Mouse (Mus musculus) right cerebral cortex, adult 18-20 months (tissue): ENCODE data around the gene Gm20388.

Source experiments
- DNase-seq: peaks from one replicate; pipeline ENCODE4 v3.0.0; 2022; ENCODE audit warnings: mixed read lengths

Gene Gm20388

GRCm38 (mm10) chr8:120426622-120427385 is 516.2 kb downstream of the Gm20388 start:
- peak; percentile 90 for DNase-seq

DNA sequence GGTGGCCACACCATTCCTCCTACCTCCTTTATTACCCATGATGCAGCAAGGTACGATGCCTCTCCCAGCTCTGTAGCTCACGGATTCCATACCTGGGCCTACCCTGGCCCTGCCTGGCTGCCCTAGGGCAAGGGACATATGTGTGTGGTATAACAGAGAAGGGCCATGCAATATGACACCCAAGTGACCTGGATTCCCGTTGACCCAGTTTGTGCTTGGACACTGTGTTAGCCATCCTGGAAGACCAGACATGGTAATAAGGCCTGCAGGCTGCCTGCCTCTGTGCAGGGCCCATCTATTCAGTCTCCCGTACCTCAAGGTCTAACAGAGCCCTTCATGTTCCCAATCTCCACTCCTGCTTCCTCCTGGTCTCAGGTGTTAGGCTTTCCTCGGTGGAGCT is 517.9 kb downstream of the Gm20388 start:
- no peak for DNase-seq

DNA sequence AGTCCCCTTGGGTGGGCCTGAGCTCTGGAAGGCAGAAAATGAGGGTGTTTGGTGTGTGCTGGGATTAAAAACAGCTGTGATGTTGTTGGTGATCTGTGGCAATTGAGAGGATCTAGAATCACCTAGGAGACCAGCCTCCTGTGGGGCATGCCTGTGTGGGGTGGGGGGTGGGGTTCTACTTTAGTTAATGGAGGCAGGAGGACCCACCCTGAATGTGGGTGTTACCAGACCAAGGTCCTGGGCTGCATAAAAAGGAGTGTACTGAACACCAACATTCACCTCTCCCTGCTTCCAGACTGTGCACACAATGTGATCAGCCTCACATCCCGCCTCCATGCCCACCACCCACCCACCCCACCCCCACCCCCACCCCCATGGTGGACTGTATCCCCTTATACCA is 518.5 kb downstream of the Gm20388 start:
- no peak for DNase-seq

DNA sequence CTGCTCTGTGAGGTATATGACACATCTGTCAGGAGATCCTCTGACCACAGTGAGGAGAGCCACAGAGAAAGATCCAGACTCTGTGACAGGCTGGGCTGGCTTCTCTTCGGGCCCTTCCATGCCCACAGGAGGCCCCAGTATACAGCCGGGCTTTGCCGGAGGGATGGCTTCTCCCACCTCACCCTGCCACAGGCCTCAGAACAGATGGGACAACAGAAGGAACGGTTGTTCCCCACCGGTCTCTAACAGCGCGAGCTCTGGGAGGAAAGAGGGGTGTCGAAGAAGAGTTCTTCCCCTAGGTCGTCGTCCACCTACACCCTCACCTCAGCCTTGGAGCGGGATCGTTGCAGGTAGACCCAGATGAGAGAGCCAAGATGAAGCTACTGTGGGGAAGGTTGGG is 520.4 kb downstream of the Gm20388 start:
- no peak for DNase-seq

- no peak for DNase-seq
These were observed 521.8 kb downstream of the Gm20388 start for GRCm38 (mm10) chr8:120432438-120432837.

DNA sequence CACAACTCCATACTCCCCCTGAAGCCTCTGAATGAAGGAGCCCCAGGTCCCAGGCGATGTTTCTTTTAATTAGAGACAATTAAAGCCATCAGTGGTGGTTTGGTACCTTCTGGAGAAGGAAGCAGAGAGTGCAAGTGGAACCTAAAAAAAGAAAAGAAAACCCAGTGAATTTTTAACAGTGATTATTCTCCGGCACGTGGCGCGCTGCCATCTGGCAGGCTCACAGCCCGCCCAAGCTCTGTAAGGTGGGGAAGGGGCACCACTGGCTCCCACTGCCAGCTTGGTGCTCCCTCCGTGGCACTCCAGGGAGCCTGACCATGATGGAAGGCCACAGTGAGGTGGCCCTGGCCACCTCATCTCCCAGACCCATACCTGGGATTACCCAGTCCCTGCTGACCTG is 522.5 kb downstream of the Gm20388 start:
- DNase-seq = no peak

DNA sequence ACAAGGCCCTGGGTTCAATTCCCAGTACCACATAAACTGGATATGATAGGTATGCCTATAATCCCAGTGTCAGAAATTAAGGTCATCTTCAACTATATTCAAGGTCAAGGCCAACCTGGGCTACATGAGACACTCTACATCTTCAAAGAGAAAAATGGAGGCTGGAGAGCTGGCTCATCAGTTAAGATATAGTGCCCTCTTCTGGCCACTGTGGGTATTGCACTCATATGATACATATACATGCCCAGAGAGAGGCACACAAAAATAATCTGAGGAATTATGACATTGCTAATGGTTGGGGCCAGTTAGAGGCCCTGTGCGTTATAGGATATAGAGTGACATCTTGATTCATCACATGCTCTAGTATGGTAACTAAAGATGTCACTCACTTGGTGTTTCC is 523.1 kb downstream of the Gm20388 start:
- no peak for DNase-seq

DNA sequence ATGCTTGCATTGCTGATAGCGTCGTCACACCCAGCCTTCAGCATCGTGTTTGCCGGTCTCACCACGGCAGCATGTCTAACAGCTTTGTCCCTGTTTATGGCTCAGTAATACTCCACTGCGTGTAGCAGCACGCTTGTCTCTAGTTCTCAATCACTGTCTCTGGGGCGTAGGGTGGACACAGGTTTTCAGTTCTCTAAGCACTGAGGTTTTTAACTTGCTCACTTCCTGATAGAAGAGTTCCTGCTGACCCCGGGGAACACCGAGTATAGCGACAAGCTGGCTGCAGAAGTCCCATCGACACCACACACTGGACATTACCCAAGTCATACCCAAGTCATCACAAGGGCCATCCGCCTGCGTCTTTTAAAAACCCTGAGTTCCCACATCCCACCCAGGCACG is 525.1 kb downstream of the Gm20388 start:
- no peak for DNase-seq

DNA sequence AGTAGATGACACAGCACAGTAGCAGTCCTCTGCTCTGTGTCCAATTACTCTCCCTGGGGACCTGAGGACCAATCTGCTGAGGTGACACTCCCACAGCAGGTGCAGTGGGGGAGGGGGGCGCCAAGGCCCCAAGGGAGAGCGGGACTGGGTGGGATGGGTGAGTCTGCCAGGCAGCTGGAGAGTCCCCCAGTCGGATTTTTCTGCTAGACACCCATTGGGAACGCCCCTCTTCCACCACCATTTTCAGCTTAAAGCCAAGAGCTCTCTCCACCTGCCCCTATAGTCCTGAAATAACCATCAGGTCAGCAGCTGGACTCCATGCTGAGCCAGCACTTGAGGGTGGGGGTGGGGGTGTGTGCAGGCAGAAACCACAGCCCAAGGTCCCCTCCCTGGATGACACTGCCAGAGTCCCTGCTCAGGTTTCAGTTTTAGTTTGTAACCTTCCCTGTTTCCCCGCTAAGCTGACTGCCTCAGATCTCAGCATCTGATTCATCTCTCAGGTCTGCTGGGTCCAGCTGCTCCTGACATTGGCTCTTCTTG is 525.9 kb downstream of the Gm20388 start:
- DNase-seq = no peak

- DNase-seq = peak; percentile 48
These were observed 526.6 kb downstream of the Gm20388 start for GRCm38 (mm10) chr8:120437207-120437606.

GRCm38 (mm10) chr8:120437666-120438395 is 527.2 kb downstream of the Gm20388 start:
- peak; percentile 81 for DNase-seq

DNA sequence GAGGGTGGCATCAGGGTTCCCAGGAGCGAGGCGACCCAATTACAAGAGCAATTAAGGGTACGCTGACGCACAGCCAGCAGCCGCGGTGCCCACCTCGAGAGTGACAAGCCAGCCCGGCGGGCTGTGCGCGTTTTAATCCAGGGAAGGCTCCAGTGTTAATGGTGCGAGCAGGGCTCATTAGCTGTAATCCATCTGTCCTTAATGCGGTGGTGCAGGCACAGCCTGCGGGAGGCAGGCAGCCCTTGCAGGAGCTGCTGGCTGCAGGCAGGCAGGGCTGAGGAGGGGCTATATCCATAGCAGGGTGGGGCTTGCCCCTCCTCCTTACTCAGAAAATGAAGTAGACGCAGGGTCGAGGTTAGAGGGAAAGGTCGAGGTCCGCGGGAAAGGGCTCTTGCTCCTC is 528.7 kb downstream of the Gm20388 start:
- peak; percentile 45 for DNase-seq

DNA sequence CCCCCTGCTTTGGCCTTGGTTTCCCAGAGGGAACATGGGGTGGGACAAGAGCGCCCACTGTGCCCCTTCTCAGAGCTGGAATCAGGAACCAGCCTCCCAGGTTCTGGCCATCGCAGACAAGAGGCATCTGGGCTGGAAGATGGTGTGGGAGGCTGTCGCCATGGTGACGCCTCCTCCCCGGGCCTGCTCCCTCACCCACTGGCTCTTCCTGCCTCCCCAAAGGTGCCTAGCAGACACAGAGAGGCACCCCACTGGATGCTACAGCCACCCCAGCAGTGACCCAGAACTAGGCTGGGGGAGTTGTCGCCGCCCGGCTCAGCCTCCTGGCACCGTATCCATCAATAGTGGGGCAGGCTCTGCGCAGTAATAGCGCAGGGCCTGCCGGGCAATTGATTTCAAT is 530.1 kb downstream of the Gm20388 start:
- peak; percentile 83 for DNase-seq

- DNase-seq = no peak
These were observed 531.0 kb downstream of the Gm20388 start for GRCm38 (mm10) chr8:120441637-120442036.

DNA sequence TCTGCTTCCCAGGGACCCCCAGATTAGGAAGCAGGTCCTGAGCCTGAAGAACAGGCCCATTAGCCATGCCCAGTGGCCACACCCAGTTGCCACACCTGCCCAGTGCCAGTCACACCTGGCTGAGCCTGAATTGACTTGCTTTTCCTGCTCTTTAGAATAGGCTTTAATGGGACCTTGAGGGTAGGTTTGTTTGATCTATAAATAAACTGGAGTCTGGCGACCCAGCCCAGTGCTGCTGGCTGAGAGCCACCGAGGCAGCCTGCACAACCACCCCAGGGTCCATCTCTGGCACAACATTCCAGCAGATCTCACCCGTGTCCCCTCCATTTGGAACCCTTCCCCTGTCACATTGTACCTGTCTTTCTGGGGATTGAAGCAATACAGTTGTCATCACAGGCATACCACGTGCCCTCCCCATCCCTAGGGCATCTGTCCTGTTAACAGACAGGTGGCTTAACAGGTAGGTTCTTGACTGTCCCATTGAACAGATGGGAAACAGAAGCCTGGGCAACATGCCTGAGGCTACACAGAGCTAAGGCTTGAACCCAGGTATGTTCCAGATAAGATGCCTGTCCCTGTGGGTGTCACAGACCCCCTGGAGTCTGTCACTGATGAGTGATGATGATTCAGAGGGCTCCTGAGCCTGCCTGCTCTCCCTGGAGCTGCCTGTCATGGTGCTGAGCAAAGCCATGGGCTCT is 531.8 kb downstream of the Gm20388 start:
- DNase-seq = no peak

GRCm38 (mm10) chr8:120445249-120445648 is 534.6 kb downstream of the Gm20388 start:
- DNase-seq = no peak

DNA sequence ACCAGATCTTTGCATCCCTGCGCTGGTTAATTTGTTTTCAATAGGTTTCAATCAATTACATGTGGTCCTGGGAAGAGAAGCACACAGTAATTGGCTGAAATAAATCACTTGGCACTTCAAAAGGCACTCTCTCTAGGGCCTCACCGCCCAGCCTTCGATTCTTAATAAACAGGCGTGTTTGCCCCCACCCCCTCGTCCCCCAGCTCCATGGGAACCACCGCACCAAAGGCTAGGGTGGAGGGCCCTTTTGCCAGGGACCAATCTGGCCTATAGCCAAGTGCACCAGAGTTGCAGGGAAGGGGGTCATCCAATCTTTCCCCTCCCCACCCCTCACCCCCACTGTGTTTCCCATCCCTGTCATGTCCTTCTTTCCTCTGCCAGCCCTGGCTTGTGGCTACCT is 537.5 kb downstream of the Gm20388 start:
- DNase-seq = no peak

DNA sequence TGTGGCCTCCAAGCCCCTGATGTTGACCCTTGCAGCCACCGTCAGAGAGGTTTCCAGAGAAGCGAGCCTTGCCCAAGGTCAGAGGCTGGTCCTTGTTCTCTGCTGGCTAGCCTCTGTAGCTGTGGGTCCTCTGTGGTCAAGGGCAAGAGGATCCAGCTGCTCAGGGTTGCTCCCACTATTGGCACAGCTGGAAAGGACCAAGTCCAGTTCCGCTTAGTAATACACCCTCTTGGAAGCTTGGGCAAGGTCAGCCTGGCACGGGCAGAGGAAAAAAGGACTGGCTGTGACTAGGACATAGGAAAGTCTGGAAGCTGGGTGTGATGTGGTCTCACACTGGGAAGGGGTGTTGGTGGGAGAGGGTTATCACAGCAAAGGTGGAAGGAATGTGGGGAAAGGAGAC is 538.5 kb downstream of the Gm20388 start:
- no peak for DNase-seq

DNA sequence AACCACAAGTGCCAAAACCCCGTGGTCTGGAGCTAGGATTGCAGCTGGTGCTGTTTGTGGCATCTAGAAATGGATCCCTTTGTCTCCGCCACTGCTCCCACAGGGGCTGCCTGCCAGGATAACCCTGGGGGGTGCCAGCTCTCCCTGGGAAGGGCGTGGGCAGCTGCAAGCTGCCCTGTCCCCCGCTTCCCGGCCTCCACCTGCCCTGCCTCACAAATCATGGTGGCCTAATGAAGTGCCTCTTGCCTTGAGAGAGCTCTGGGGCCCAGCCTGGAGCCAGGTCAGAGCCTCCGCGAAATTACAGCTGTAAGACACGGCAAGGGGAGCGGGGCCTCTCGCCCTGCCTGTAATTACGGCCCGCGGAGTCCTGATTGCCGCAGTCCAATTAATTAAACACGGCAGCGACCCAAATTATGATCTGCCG is 539.0 kb downstream of the Gm20388 start:
- DNase-seq = peak; percentile 60

DNA sequence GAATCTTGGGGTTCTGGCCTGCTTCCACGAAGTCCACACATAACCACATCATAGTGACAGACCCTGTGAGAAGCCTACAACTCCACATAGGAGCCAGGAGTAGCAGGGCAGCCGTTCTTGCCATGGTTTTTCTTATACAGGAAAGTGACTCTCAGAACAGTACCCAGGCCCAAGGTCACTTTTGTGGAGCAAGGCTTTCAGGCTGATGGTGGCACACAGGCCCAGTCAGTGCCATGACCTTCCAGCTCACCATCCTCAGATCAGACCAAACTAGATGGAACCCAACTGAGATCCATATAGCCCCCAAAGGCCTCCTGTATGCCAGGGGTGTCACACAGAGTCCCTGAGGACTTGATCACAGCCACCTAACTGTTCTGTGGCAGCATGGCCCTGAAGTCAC is 541.5 kb downstream of the Gm20388 start:
- no peak for DNase-seq

GRCm38 (mm10) chr8:120454404-120454803 is 543.8 kb downstream of the Gm20388 start:
- DNase-seq = no peak

- peak; percentile 43 for DNase-seq
These were observed 549.7 kb downstream of the Gm20388 start for GRCm38 (mm10) chr8:120460375-120460774.

GRCm38 (mm10) chr8:120462119-120462551 is 551.5 kb downstream of the Gm20388 start:
- DNase-seq = no peak
